Mouse (Mus musculus): Measurements from ENCODE around the gene Tpd52l2.

Gene Tpd52l2

DNA sequence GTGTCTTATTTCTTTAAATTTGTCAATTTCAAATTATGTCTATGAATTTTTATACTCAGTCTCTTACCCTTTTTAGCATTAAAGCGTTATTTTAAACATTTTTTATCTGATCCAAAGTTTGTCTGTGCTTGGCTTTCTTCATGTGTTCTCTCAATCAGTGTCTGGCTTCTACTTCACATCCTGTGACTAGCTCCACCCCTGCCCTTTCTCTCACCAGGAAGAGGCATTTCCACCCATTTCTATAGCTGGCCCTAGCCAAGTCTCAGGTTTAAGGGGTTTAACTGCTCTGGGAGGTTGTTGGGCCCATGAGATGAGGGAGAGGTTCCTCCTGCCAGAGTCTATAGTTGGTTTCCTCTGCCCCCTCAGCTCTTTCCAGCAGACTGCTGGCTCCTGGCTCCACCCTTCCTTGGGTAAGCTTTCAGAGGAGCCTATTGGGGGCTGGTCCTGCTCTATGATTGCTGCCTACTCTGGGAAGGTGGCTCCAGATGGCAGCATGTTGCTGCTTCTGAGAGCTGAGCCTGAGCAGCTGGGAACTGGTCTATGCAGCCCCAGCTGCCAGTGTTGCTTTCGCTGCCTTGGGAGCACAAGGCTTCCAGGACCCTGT is 40.6 kb downstream of the Tpd52l2 start:
- no peaks in the 10 kb centered on the region for H3K9me3 ChIP-seq (ENCODE audit: low read length)
- peaks cover 51% of the 10 kb centered on the region for H3K36me3 ChIP-seq (ENCODE audit: insufficient read depth, low read length)
- TF ChIP-seq POU5F1 (IDR thresholded peaks at IDR 0.05; ENCODE audit: borderline replicate concordance, low read length) (no peak), CTCF (conservative IDR thresholded peaks at IDR 0.05; ENCODE audit: low read length) (no peak), NANOG (IDR thresholded peaks at IDR 0.05; ENCODE audit: borderline replicate concordance, low read length) (no peak)
- peaks cover 41% of the 10 kb centered on the region for H3K4me1 ChIP-seq (replicated peaks; ENCODE audit: low read depth, low read length)
- H3K27me3 ChIP-seq (ENCODE audit: insufficient read depth, low read length): no peaks in the 10 kb centered on the region
- H3K4me3 ChIP-seq (replicated peaks; ENCODE audit: low read length): peak overlapping the region; percentile 48; the same call in 1 of the 2 replicates

DNA sequence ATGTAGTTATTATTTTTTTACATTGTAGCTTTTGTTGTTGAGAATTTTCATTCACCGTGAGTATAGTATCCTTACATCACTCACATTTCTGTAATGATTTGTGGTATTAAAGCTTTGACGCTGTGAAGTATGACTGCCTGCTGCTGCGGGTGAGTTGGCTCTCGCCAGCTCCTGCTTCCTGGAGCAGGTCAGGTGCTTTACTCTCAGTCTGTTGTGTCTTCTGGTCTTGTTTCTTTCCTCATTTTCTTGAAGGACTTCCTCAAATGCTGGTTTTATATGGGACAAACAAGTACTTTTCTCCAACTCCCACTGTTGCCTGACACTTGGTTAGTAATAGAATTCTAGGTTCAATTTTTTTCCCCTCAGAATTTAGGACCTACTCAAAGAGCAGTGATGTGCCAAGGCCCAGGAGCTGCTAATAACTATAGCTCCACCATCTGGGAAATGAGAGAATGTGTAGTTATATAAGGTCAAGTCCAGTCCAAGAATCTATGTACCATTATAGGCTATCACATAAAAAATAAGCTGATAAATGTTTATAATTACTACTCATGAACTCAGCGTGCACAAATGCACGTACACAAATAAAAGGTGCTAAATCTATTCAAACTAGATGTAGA is 44.9 kb downstream of the Tpd52l2 start:
- Histone ChIP-seq H3K36me3 (ENCODE audit: insufficient read depth, low read length) (peaks cover 39% of the 10 kb centered on the region), H3K9me3 (ENCODE audit: low read length) (no peaks in the 10 kb centered on the region), H3K4me1 (replicated peaks; ENCODE audit: low read depth, low read length) (peaks cover 27% of the 10 kb centered on the region), H3K4me3 (replicated peaks; ENCODE audit: low read length) (no peak overlapping the region), H3K27me3 (ENCODE audit: insufficient read depth, low read length) (no peaks in the 10 kb centered on the region)
- TF ChIP-seq POU5F1 (IDR thresholded peaks at IDR 0.05; ENCODE audit: borderline replicate concordance, low read length) (no peak), NANOG (IDR thresholded peaks at IDR 0.05; ENCODE audit: borderline replicate concordance, low read length) (no peak), CTCF (conservative IDR thresholded peaks at IDR 0.05; ENCODE audit: low read length) (no peak)

DNA sequence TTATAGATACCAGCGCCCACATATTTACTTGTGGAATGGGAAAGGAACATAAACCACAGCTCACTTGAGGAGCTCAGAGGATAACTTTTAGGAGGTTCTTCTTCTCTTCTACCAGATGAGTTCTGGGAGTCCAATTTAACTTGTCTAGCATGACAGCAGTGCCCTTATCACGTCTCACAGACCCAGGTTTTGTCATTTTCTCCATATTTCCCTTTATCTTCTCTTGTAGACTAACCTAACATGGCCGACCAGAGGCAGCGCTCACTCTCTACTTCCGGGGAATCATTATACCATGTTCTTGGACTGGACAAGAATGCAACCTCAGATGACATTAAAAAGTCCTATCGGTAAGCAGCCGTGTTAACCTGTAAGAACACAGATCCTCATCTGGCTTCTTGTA is 49.2 kb downstream of the Tpd52l2 start:
- H3K4me1 ChIP-seq (replicated peaks; ENCODE audit: low read depth, low read length): no peaks in the 10 kb centered on the region
- TF ChIP-seq NANOG (IDR thresholded peaks at IDR 0.05; ENCODE audit: borderline replicate concordance, low read length) (no peak), CTCF (conservative IDR thresholded peaks at IDR 0.05; ENCODE audit: low read length) (no peak), POU5F1 (IDR thresholded peaks at IDR 0.05; ENCODE audit: borderline replicate concordance, low read length) (no peak)
- H3K4me3 ChIP-seq (replicated peaks; ENCODE audit: low read length): no peak overlapping the region
- no peaks in the 10 kb centered on the region for H3K27me3 ChIP-seq (ENCODE audit: insufficient read depth, low read length)
- H3K9me3 ChIP-seq (ENCODE audit: low read length): no peaks in the 10 kb centered on the region
- peaks cover 73% of the 10 kb centered on the region for H3K36me3 ChIP-seq (ENCODE audit: insufficient read depth, low read length)

DNA sequence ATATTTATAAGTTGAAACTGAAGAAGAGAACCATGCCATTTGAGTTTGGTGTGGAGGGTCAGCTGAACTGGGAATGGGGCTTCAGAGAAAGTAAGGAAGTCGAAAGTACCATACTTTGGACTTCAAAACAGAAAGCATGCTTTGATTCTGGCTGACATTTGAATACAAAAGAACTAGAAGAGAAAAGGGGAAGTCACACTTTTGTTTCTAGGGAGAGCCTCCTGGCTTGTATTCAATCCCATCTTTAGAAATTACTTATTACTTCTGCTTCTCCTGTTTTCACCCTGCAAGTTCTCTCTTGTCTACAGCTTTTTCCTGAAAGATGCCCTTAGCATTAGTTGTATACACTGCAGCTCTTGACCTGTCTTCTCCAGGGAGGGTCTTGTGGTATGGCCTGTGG is 51.3 kb downstream of the Tpd52l2 start:
- no peak for TF ChIP-seq CTCF (conservative IDR thresholded peaks at IDR 0.05; ENCODE audit: low read length)
- no peak for TF ChIP-seq NANOG (IDR thresholded peaks at IDR 0.05; ENCODE audit: borderline replicate concordance, low read length)
- Histone ChIP-seq H3K9me3 (ENCODE audit: low read length) (no peaks in the 10 kb centered on the region), H3K36me3 (ENCODE audit: insufficient read depth, low read length) (peaks cover 81% of the 10 kb centered on the region), H3K4me1 (replicated peaks; ENCODE audit: low read depth, low read length) (no peaks in the 10 kb centered on the region), H3K4me3 (replicated peaks; ENCODE audit: low read length) (no peak overlapping the region), H3K27me3 (ENCODE audit: insufficient read depth, low read length) (no peaks in the 10 kb centered on the region)

DNA sequence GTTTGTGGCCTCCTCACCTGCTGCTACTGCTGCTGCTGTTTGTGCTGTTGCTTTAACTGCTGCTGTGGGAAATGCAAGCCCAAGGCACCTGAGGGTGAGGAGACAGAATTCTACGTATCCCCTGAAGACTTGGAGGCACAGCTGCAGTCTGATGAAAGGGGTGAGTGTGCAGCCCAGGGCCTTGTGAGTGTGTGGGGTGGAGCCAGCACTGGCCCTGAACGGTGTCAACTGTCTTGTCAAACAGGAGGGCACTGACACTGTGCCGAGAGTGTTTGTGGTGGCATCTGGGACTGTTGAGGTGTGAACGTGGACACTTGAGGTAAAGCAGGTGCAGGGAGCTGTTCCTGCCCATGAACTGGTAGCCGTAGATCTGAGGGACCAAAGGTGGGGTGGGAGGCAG is 51.7 kb downstream of the Tpd52l2 start:
- H3K4me1 ChIP-seq (replicated peaks; ENCODE audit: low read depth, low read length): no peaks in the 10 kb centered on the region
- peaks cover 84% of the 10 kb centered on the region for H3K36me3 ChIP-seq (ENCODE audit: insufficient read depth, low read length)
- no peak overlapping the region for H3K4me3 ChIP-seq (replicated peaks; ENCODE audit: low read length)
- H3K9me3 ChIP-seq (ENCODE audit: low read length): no peaks in the 10 kb centered on the region
- no peak for TF ChIP-seq POU5F1 (IDR thresholded peaks at IDR 0.05; ENCODE audit: borderline replicate concordance, low read length)
- no peak for TF ChIP-seq CTCF (conservative IDR thresholded peaks at IDR 0.05; ENCODE audit: low read length)
- no peak for TF ChIP-seq NANOG (IDR thresholded peaks at IDR 0.05; ENCODE audit: borderline replicate concordance, low read length)
- no peaks in the 10 kb centered on the region for H3K27me3 ChIP-seq (ENCODE audit: insufficient read depth, low read length)

DNA sequence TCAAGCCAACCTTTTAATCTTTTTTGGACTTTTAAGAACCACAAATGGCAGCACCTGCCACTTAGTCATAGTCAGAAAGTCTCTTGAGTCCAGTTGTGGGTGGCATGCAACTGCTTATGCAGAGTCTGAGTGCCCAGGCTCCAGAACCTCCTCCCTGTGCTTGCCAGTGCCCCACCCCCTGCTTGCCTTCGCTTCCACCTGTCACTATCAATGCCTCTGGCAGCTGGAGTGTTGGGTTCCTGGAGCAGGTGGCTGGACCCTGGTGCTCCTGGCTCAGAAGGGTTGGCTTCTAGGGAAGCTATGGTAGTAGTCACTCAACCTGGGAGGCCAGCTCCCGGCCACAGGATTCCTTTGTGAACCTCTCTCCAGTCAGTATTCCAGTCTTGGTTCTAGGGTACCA is 53.3 kb downstream of the Tpd52l2 start:
- no peaks in the 10 kb centered on the region for H3K4me1 ChIP-seq (replicated peaks; ENCODE audit: low read depth, low read length)
- H3K27me3 ChIP-seq (ENCODE audit: insufficient read depth, low read length): no peaks in the 10 kb centered on the region
- peaks cover 86% of the 10 kb centered on the region for H3K36me3 ChIP-seq (ENCODE audit: insufficient read depth, low read length)
- TF ChIP-seq POU5F1 (IDR thresholded peaks at IDR 0.05; ENCODE audit: borderline replicate concordance, low read length): no peak
- TF ChIP-seq NANOG (IDR thresholded peaks at IDR 0.05; ENCODE audit: borderline replicate concordance, low read length): no peak
- H3K4me3 ChIP-seq (replicated peaks; ENCODE audit: low read length): no peak overlapping the region
- no peaks in the 10 kb centered on the region for H3K9me3 ChIP-seq (ENCODE audit: low read length)

DNA sequence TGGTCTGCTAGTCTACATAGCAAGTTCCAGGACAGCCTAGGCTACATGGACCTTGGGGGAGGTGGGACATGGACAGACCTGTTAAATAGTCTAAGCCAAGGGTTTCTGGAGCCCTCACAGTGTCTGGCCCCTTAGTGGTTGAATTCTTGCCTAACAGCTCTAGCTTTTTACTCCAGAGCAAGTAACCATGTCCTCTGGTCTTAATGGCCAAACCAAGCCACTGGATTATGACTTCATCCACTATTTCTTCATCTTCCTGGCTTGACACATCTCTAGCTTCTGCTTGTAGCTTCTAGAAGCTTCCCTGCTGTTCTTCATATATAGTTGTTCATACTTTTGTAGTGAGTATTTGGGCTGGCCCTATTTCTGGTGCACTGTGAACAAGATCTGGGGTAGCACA is 56.8 kb downstream of the Tpd52l2 start:
- Histone ChIP-seq H3K9me3 (ENCODE audit: low read length) (no peaks in the 10 kb centered on the region), H3K4me3 (replicated peaks; ENCODE audit: low read length) (no peak overlapping the region), H3K36me3 (ENCODE audit: insufficient read depth, low read length) (peaks cover 53% of the 10 kb centered on the region), H3K27me3 (ENCODE audit: insufficient read depth, low read length) (no peaks in the 10 kb centered on the region), H3K4me1 (replicated peaks; ENCODE audit: low read depth, low read length) (no peaks in the 10 kb centered on the region)
- TF ChIP-seq POU5F1 (IDR thresholded peaks at IDR 0.05; ENCODE audit: borderline replicate concordance, low read length) (no peak), CTCF (conservative IDR thresholded peaks at IDR 0.05; ENCODE audit: low read length) (no peak), NANOG (IDR thresholded peaks at IDR 0.05; ENCODE audit: borderline replicate concordance, low read length) (no peak)

DNA sequence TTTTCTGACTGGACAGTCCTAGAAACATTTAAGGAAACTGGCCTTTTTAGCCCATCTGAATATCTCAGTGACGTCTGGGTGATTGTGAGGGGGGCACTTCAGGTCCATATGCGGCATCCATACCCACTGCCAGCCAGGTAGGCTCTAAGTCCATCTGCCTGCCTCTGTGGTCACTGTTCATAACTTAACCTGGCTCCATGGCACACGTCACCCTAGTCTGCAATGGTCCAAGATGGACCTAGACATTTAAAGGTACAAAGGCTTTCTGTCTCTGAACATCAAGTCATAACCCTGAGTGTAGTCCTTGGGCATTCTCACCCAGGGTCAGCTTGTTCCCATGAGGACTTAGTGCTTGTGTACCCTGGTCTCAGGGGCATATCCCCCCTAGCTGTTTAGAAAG is 70.4 kb downstream of the Tpd52l2 start:
- Histone ChIP-seq H3K36me3 (ENCODE audit: insufficient read depth, low read length) (no peaks in the 10 kb centered on the region), H3K9me3 (ENCODE audit: low read length) (no peaks in the 10 kb centered on the region), H3K27me3 (ENCODE audit: insufficient read depth, low read length) (no peaks in the 10 kb centered on the region), H3K4me1 (replicated peaks; ENCODE audit: low read depth, low read length) (peaks cover 14% of the 10 kb centered on the region; the same call in 1 of the 2 replicates), H3K4me3 (replicated peaks; ENCODE audit: low read length) (no peak overlapping the region)
- TF ChIP-seq POU5F1 (IDR thresholded peaks at IDR 0.05; ENCODE audit: borderline replicate concordance, low read length) (no peak), NANOG (IDR thresholded peaks at IDR 0.05; ENCODE audit: borderline replicate concordance, low read length) (no peak), CTCF (conservative IDR thresholded peaks at IDR 0.05; ENCODE audit: low read length) (no peak)

Data from E14TG2a.4 (cell line).